Mouse (Mus musculus) lung, adult 2 months (tissue): ENCODE measurements around the gene Tacc2.

Experiments used
- CTCF ChIP-seq: fragments of 200-500 bp; IDR thresholded peaks from 2 replicates; pipeline ENCODE4 v1.5.1; 2011; ENCODE audit warnings: mild to moderate bottlenecking, low read length, control low read depth; ENCODE audit not compliant: insufficient read depth
- POLR2A ChIP-seq: fragments of 200-500 bp; IDR thresholded peaks from 2 replicates; pipeline ENCODE4 v1.6.1; 2011; ENCODE audit warnings: low read depth, mild to moderate bottlenecking, control low read depth, low read length, borderline replicate concordance; ENCODE audit errors: extremely low read depth

DNA sequence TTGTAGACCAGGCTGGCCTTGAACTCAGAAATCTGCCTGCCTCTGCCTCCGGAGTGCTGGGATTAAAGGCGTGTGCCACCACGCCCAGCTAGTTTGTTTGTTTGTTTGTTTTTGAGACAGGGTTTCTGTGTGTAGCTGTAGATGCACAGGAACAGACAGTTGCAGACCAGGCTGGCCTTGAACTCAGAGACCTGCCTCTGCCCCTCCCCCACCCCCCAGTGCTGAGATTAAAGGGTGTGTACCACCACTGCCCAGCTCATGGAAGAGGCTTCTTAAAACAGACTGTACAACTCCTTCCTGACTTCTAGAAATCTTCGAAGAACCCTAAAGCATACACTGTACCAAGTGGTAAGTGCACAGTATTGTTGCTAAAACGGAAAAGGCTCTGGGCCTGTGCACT is 31.8 kb upstream of the Tacc2 start:
- TF ChIP-seq CTCF (no peak), POLR2A (no peak)
